Mouse (Mus musculus) lung, postnatal 0 days (tissue): Measurements from ENCODE around the gene Dlg2.

Source experiments
- CTCF ChIP-seq: IDR thresholded peaks from 2 replicates; pipeline ENCODE4 v1.5.1; 2016; ENCODE audit warnings: antibody characterized with exemption, mild to moderate bottlenecking
- EP300 ChIP-seq: IDR thresholded peaks from 2 replicates; pipeline ENCODE4 v1.6.1; 2016; ENCODE audit warnings: antibody characterized with exemption, mild to moderate bottlenecking, control low read depth

DNA sequence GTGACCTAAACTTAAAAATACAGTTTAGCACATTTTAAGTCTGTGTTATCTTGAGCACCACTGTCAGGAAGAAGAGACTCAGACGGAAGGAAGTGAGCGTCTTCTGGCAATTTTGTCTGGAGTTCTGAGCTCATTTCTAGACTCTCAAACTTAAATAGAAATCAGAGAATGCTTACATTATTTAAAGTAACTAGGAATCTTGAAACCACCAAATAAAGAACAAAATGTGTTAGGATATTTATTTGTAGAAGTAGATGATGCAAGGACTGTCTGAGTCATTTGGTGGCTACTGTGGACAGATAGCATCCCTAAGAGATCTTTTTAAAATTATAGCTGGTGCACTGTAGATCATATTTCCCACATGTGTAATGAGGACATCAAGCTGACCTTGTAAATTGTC, 1557.8 kb downstream of the Dlg2 start:
- TF ChIP-seq CTCF (no peak), EP300 (no peak)
